Mouse (Mus musculus) neural tube, embryonic 13.5 days (tissue): Measurements from ENCODE around the gene Brd3. TPM values are rescaled to one million over a fixed set of nuclear protein-coding genes. Genes with fewer than 3 reads are reported as not detected.

Experiments used
- ATAC-seq: fragments of 200-750 bp; cut with Nextera tagmentation; 2 replicates; pipeline ENCODE4 v1.8.0; 2017; ENCODE audit warnings: low read depth, mild to moderate bottlenecking, moderate TSS enrichment, moderate library complexity
- H3K27ac ChIP-seq: fragments of 300-500 bp; sonication (generic); replicated peaks from 2 replicates; pipeline ENCODE4 v1.5.1; 2015; ENCODE audit warnings: moderate library complexity, mild to moderate bottlenecking, inconsistent platforms
- H3K27me3 ChIP-seq: fragments of 300-500 bp; sonication (generic); 2 replicates; pipeline ENCODE4 v1.6.1; 2015; ENCODE audit warnings: mild to moderate bottlenecking, inconsistent platforms
- H3K36me3 ChIP-seq: fragments of 300-500 bp; sonication (generic); 2 replicates; pipeline ENCODE4 v1.6.1; 2015; ENCODE audit warnings: mild to moderate bottlenecking, inconsistent platforms
- H3K4me1 ChIP-seq: fragments of 300-500 bp; sonication (generic); replicated peaks from 2 replicates; pipeline ENCODE4 v1.6.1; 2015; ENCODE audit warnings: inconsistent platforms
- H3K4me2 ChIP-seq: fragments of 300-500 bp; sonication (generic); 2 replicates; pipeline ENCODE4 v1.6.1; 2015; ENCODE audit warnings: inconsistent platforms, mild to moderate bottlenecking, moderate library complexity
- H3K4me3 ChIP-seq: fragments of 300-500 bp; sonication (generic); 2 replicates; pipeline ENCODE4 v1.5.1; 2015; ENCODE audit warnings: mild to moderate bottlenecking, inconsistent platforms
- H3K9ac ChIP-seq: fragments of 300-500 bp; sonication (generic); 2 replicates; pipeline ENCODE4 v1.6.1; 2015; ENCODE audit warnings: moderate library complexity, mild to moderate bottlenecking, inconsistent platforms
- H3K9me3 ChIP-seq: fragments of 300-500 bp; sonication (generic); 2 replicates; pipeline ENCODE4 v1.6.1; 2016; ENCODE audit warnings: inconsistent platforms
- WGBS: fragments of 180-500 bp; shearing (Covaris S2); methylation state at CpG from one replicate; pipeline ENCODE4 v1.1.7; 2015; 5-methylcytosine and 5-hydroxymethylcytosine counted together
- microRNA-seq: library from miRNA; unstranded; fragments of <30 nt; microRNA quantifications from one replicate; pipeline ENCODE4, GENCODE M21; 2016
- polyA plus RNA-seq: library from polyadenylated mRNA; unstranded; fragments of >200 nt; fragmentation: Nextera tagmentation; extraction: Ambion mirVana; gene quantifications from 2 replicates; pipeline ENCODE4 v1.2.1, GENCODE M21; 2015

The Brd3 gene
- polyA plus RNA-seq, 1 experiment from 2014 or later = 144 TPM

GRCm38 (mm10) chr2:27404375-27405093, 102.9 kb downstream of the Brd3 start:
- Histone ChIP-seq H3K27me3 (no peaks in the 10 kb centered on the region), H3K9me3 (peaks cover 4% of the 10 kb centered on the region; the same call in 1 of the 2 replicates), H3K4me3 (no peak overlapping the region), H3K4me2 (no peak overlapping the region), H3K36me3 (no peaks in the 10 kb centered on the region), H3K27ac (peak overlapping the region; percentile 43; the same call in 1 of the 2 replicates), H3K4me1 (peaks cover 62% of the 10 kb centered on the region), H3K9ac (no peak overlapping the region)
- 47% methylated on average over 6 of the region's 6 CpGs for WGBS
- ATAC-seq = no peak

- Histone ChIP-seq H3K9me3 (peaks cover 4% of the 10 kb centered on the region; the same call in 1 of the 2 replicates), H3K4me3 (no peak overlapping the region), H3K4me1 (peaks cover 47% of the 10 kb centered on the region), H3K4me2 (no peak overlapping the region), H3K9ac (no peak overlapping the region), H3K36me3 (0 out of 2 replicates have a peak, but pooled peaks cover 4% of the 10 kb centered on the region), H3K27me3 (no peaks in the 10 kb centered on the region), H3K27ac (no peak overlapping the region)
- 91% methylated on average over 2 of the region's 2 CpGs for WGBS
- no peak for ATAC-seq
Observed at GRCm38 (mm10) chr2:27401544-27401943, 105.9 kb downstream of the Brd3 start.

GRCm38 (mm10) chr2:27400083-27400482, 107.4 kb downstream of the Brd3 start:
- H3K4me1 ChIP-seq = peaks cover 48% of the 10 kb centered on the region
- 76% methylated on average over 2 of the region's 2 CpGs for WGBS

GRCm38 (mm10) chr2:27396656-27397440, 110.6 kb downstream of the Brd3 start:
- Histone ChIP-seq H3K4me3 (no peak overlapping the region), H3K36me3 (0 out of 2 replicates have a peak, but pooled peaks cover 4% of the 10 kb centered on the region), H3K27me3 (no peaks in the 10 kb centered on the region), H3K4me2 (peak overlapping the region; percentile 0; the same call in 1 of the 2 replicates), H3K27ac (peak overlapping the region; percentile 70), H3K9ac (0 out of 2 replicates have a peak overlapping the region, but pooled peaks have one; percentile 1), H3K9me3 (peaks cover 4% of the 10 kb centered on the region; the same call in 1 of the 2 replicates), H3K4me1 (peaks cover 61% of the 10 kb centered on the region)
- WGBS = 50% methylated on average over 17 of the region's 17 CpGs
- 0 out of 2 replicates have a peak, but pooled peaks have one; percentile 17 for ATAC-seq

More at GRCm38 (mm10) chr2:27400083-27400482, 107.4 kb downstream of the Brd3 start:
- peaks cover 4% of the 10 kb centered on the region; the same call in 1 of the 2 replicates for H3K9me3 ChIP-seq
- H3K36me3 ChIP-seq = 0 out of 2 replicates have a peak, but pooled peaks cover 4% of the 10 kb centered on the region
- no peak overlapping the region for H3K9ac ChIP-seq
- H3K27ac ChIP-seq = no peak overlapping the region
- H3K4me3 ChIP-seq = no peak overlapping the region
- H3K27me3 ChIP-seq = no peaks in the 10 kb centered on the region
- no peak overlapping the region for H3K4me2 ChIP-seq
- no peak for ATAC-seq

Small RNA genes within 50 kb of the gene (microRNA-seq; reads per million reads assigned to microRNA genes)
- not detected for gene Gm24049
- not detected for gene Mir7578

Other genes with a start within 250 kb of the Brd3 start
- gene Vav2, start 80.6 kb downstream of the Brd3 start, polyA plus RNA-seq = 14.8 and 15.3 TPM in 2 replicates
- gene Brd3os, start 65.3 kb downstream of the Brd3 start, polyA plus RNA-seq = 30.0 and 30.5 TPM in 2 replicates
- 36.6 and 39.7 TPM in 2 replicates for gene Wdr5, start 7.5 kb upstream of the Brd3 start, polyA plus RNA-seq
- 3.2 and 4.7 TPM in 2 replicates for gene Rxra, start 168.8 kb upstream of the Brd3 start, polyA plus RNA-seq